Mouse (Mus musculus): ENCODE data around the gene Pram1.

GRCm38 (mm10) chr17:33676086-33676485, 38.2 kb downstream of the Pram1 start:
- no peak for TF ChIP-seq POLR2A (IDR thresholded peaks at IDR 0.05; ENCODE audit: control insufficient read depth, low read depth, low read length)
- no peak for TF ChIP-seq CTCF (IDR thresholded peaks at IDR 0.05; ENCODE audit: control insufficient read depth, insufficient read depth, insufficient replicate concordance, low read depth, low read length)
